Mouse (Mus musculus): ENCODE measurements around the gene Pdzrn4.

- TF ChIP-seq USF1 (IDR thresholded peaks at IDR 0.05; ENCODE audit: low read depth, low read length) (no peak), TCF12 (IDR thresholded peaks at IDR 0.05; ENCODE audit: low read depth, low read length) (no peak), RCOR1 (IDR thresholded peaks at IDR 0.05; ENCODE audit: low read depth, low read length) (no peak), CTCF (IDR thresholded peaks at IDR 0.05 in 2 of 3, conservative IDR thresholded peaks at IDR 0.05 in 1 of 3; ENCODE audit: control insufficient read depth in 1 of 3, insufficient read depth in 1 of 3, low read depth in 2 of 3, low read length in 3 of 3, poor library complexity in 1 of 3, severe bottlenecking in 1 of 3) (no peak), SIN3A (IDR thresholded peaks at IDR 0.05; ENCODE audit: low read length) (no peak), ZKSCAN1 (IDR thresholded peaks at IDR 0.05; ENCODE audit: low read depth, low read length) (no peak), TAL1 (IDR thresholded peaks at IDR 0.05; ENCODE audit: low read length) (no peak), ZC3H11A (IDR thresholded peaks at IDR 0.05; ENCODE audit: low read depth, low read length) (no peak), POLR2A (IDR thresholded peaks at IDR 0.05; ENCODE audit: control insufficient read depth in 1 of 2, insufficient read depth in 1 of 2, low read depth in 1 of 2, low read length in 2 of 2, poor library complexity in 1 of 2) (no peak), RAD21 (IDR thresholded peaks at IDR 0.05; ENCODE audit: low read depth, low read length) (no peak)
Measured at GRCm38 (mm10) chr15:92525416-92525815, 128.7 kb downstream of the Pdzrn4 start.

All from MEL (cell line).